Mouse (Mus musculus) cerebellum, adult 2 months (tissue): ENCODE results near the gene F8. TPM values are rescaled to one million over a fixed set of nuclear protein-coding genes. Genes with fewer than 3 reads are reported as not detected.
"Not testable (repeated sequence)": the region's sequence is repeated elsewhere in the genome, so short reads cannot be mapped to it uniquely, and the experiment has no call there.

ENCODE experiments used
- DNase-seq, 2 experiments: peaks; one replicate each; pipeline ENCODE4 v3.0.0; 2021
- H3K27ac ChIP-seq: fragments of 200-500 bp; 2 replicates; pipeline ENCODE4 v1.5.1; 2012; ENCODE audit warnings: low read length, control low read depth, inconsistent platforms; ENCODE audit not compliant: insufficient read depth
- H3K27me3 ChIP-seq: fragments of 200-500 bp; 2 replicates; pipeline ENCODE4 v1.6.1; 2012; ENCODE audit warnings: inconsistent platforms, mild to moderate bottlenecking, low read length, moderate library complexity; ENCODE audit not compliant: control insufficient read depth, insufficient read depth
- H3K4me1 ChIP-seq: fragments of 200-500 bp; 2 replicates; pipeline ENCODE4 v1.6.1; 2011; ENCODE audit warnings: low read length; ENCODE audit not compliant: control insufficient read depth, insufficient read depth
- H3K4me3 ChIP-seq: fragments of 200-500 bp; replicated peaks from 2 replicates; pipeline ENCODE3; 2011; ENCODE audit warnings: mild to moderate bottlenecking, low read depth, low read length, control low read depth; ENCODE audit not compliant: insufficient read depth
- CTCF ChIP-seq: fragments of 200-500 bp; IDR thresholded peaks from 2 replicates; pipeline ENCODE4 v1.5.1; 2011; ENCODE audit warnings: low read depth, mild to moderate bottlenecking, control low read depth, low read length, moderate library complexity, borderline replicate concordance; ENCODE audit not compliant: insufficient read depth
- POLR2A ChIP-seq: fragments of 200-500 bp; IDR thresholded peaks from 2 replicates; pipeline ENCODE4 v1.6.1; 2011; ENCODE audit warnings: low read length, control low read depth, borderline replicate concordance; ENCODE audit not compliant: insufficient read depth
- WGBS: fragments of 180-500 bp; shearing (Covaris S2); methylation state at CpG from one replicate; pipeline ENCODE4 v1.1.7; 2018; 5-methylcytosine and 5-hydroxymethylcytosine counted together
- polyA plus RNA-seq: library from polyadenylated mRNA; depleted of rRNA; stranded (reverse); fragments of >200 nt; gene quantifications from 2 replicates; pipeline ENCODE4 v1.2.3, GENCODE M21; 2012

Gene F8
- polyA plus RNA-seq, 1 experiment: 0.75 TPM

DNA sequence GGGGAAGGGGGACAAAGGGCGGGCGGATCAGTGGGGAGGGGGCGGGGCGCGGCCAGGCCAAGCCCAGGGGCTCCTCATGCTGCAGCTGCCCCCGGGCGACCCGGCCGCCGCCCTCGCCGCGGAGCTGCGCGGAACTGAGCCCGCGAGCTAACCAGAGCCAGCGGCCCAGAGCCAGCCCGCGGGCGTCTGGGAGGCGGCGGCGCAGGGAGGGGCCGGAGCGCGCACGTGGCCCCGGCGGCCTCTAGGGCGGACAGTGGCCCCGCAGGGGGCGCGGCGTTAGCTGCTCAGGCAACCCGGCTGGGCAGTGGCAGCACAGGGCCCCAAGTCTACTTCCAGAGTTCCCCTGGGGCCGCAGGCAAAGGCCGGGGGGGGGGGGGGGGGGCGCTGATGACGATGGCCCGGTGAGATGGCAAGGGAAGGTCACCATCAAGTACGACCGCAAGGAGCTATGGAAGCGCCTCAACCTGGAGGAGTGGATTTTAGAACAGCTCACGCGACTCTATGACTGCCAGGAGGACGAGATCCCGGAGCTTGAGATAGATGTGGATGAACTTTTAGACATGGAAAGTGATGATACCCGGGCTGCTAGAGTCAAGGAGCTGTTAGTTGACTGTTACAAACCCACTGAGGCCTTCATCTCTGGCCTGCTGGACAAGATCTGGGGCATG lies 226.7 kb downstream of the F8 start:
- DNase-seq: peak; percentile 33 to 50
- 9% methylated on average over 29 of the region's 49 CpGs for WGBS
- no peaks in the 10 kb centered on the region for H3K27me3 ChIP-seq
- TF ChIP-seq CTCF (no peak), POLR2A (no peak)
- no peak overlapping the region for H3K27ac ChIP-seq
- H3K4me3 ChIP-seq: peak overlapping the region; percentile 40
- no peaks in the 10 kb centered on the region for H3K4me1 ChIP-seq

DNA sequence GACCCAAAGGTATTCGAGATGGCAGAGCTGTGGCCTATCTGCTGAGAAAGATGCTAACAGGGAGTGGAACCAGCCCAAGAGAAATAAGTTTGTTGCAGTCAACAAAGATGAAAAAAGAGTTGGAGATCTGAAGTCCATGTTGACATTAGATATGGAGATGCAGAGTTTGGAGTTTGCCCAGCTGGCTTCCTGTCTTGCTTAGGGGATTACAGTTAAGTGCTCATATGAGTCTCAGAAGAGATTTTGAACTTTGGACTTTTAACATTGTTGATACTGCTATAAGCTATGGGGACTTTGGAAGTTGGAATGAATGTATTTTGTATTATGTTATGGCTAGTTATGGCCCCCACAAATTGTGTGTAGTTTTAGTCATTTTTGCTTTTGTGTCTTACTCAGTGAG lies 230.2 kb downstream of the F8 start:
- no peaks in the 10 kb centered on the region for H3K27me3 ChIP-seq
- no peak overlapping the region for H3K27ac ChIP-seq
- TF ChIP-seq CTCF (no peak), POLR2A (no peak)
- DNase-seq: no peak
- H3K4me3 ChIP-seq: no peak overlapping the region
- 65% methylated on average over 1 of the region's 1 CpGs for WGBS
- H3K4me1 ChIP-seq: no peaks in the 10 kb centered on the region

DNA sequence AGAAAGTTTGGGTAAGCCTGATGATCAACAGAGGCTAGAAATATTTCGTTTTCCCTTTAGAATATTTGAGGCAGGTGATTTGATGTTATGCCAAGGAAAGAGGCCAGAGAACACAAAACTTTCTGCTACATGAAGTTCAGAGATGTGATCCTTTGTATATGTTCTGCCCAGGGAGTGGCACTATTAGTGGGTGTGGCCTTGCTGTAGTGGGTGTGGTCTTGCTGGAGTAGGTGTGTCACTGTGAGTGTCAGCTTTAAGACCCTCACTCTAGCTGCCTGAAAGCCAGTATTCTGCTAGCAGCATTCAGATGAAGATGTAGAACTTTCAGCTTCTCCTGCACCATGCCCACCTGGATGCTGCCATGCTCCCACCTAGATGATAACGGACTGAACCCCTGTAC lies 232.1 kb downstream of the F8 start:
- TF ChIP-seq CTCF (no peak), POLR2A (no peak)

DNA sequence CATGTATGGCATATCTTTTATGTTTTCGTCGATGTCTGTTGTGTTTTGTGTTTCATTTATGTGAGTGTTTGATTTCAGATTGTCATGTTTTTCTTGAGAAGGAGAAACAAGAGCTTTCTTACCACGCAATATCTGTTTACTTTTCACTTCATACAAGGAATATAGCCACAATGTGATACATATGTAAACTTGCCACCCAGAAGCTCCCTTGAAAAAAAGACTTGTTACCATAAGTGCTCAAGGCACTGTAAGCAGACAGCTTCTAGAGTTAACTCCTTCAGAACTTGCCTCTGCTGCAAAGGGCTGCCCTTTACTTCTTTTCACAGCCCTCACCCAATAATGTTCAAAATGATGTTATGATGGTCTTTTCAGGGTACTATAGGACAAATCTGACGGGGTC lies 234.0 kb downstream of the F8 start:
- no peak overlapping the region for H3K27ac ChIP-seq
- WGBS: 94% methylated on average over 4 of the region's 4 CpGs
- no peak for TF ChIP-seq POLR2A
- TF ChIP-seq CTCF: no peak

More for the DNA sequence above, 232.1 kb downstream of the F8 start:
- Histone ChIP-seq H3K4me1 (no peaks in the 10 kb centered on the region), H3K4me3 (no peak overlapping the region), H3K27me3 (no peaks in the 10 kb centered on the region), H3K27ac (no peak overlapping the region)
- WGBS: 77% methylated on average over 2 of the region's 2 CpGs
- DNase-seq: no peak

DNA sequence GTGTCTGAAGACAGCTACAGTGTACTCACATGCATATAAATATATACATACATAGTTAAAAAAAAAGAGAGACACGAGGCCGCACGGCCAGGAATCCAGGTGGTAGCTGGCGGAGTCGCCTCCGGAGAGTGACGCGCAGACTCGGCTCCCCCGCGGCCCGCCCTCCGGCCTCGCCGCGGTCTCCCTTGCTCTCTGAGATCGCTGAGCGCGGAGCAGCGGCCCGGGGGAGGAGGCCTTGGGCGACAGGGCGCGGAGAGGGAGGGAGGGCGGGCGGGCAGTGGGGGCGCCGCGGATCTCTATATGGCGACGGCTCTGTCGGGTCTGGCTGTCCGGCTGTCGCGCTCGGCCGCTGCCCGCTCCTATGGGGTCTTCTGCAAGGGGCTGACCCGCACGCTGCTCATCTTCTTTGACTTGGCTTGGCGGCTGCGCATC lies 239.3 kb downstream of the F8 start:
- not testable (repeated sequence) for H3K4me3 ChIP-seq, H3K27ac ChIP-seq, H3K27me3 ChIP-seq, H3K4me1 ChIP-seq
- WGBS: 20% methylated on average over 25 of the region's 42 CpGs
- peak in 1 of 2 experiments; percentile 9 for DNase-seq

More for the DNA sequence above, 234.0 kb downstream of the F8 start:
- DNase-seq: no peak
- Histone ChIP-seq H3K27me3 (no peaks in the 10 kb centered on the region), H3K4me3 (no peak overlapping the region), H3K4me1 (no peaks in the 10 kb centered on the region)

DNA sequence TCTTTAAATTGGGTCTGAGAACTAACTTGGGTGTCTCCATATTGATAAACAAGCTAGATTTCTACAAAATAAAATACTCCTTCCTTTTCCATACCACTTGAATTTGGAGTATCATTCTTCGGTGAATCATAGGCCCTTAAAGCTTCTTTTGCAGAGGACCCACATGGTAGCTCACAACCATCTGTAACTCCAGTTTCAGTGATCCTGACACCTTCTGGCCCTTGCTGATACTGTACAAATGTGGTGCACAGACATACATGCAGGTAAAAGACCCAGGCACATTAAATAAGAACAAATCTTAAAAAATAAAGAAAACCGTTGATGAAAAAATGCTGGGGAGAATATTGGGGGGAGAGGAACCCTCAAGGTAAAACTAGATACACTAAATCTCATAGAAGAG lies 244.2 kb downstream of the F8 start:
- WGBS: 93% methylated on average over 2 of the region's 2 CpGs
- DNase-seq: no peak
- TF ChIP-seq POLR2A (no peak), CTCF (no peak)
- Histone ChIP-seq H3K4me3 (no peak overlapping the region), H3K27ac (no peak overlapping the region), H3K4me1 (no peaks in the 10 kb centered on the region), H3K27me3 (no peaks in the 10 kb centered on the region)

DNA sequence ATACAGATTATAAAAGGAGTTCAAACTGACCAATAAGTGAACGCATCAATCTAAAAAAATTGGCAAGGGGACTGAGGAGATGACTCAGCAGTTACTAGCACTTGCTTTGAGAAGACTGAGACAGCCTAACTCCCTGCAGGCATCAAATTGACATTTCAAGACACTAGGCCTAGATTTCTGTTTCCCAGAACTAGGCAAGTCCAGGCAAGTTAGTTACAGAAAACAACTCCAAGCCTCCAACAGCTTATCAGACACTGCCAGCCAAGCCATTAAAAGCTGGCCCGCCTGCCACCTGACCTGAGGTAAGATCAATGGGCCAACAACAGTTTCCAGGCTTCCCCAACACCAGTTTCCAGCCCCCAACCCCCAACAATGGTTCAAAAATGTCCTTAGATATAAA lies 244.7 kb downstream of the F8 start:
- no peak overlapping the region for H3K27ac ChIP-seq
- no peaks in the 10 kb centered on the region for H3K27me3 ChIP-seq
- WGBS: 72% methylated on average over 2 of the region's 2 CpGs
- TF ChIP-seq CTCF: no peak
- TF ChIP-seq POLR2A: no peak
- no peak for DNase-seq
- no peak overlapping the region for H3K4me3 ChIP-seq
- H3K4me1 ChIP-seq: no peaks in the 10 kb centered on the region

DNA sequence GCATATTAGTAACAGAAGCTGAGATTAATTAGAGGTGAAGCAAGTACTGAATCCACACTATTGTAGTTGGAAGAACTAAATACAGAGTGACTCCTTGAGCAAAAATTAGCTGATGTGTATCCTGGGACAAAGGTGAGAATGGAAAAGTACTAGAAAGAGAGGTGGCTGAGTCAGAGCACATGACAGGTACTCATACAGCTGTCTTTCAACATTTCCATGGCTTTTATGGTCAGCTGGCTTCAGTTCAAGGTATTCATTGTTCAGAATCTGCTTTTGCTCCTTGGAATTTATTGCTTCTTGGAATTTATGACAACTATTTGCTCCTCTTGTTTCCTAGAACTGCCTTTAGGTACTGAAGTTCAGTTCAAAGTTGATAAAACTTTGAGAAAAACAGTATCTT lies 245.5 kb downstream of the F8 start:
- Histone ChIP-seq H3K4me1 (no peaks in the 10 kb centered on the region), H3K27ac (no peak overlapping the region), H3K27me3 (no peaks in the 10 kb centered on the region), H3K4me3 (no peak overlapping the region)
- DNase-seq: no peak
- no peak for TF ChIP-seq CTCF
- TF ChIP-seq POLR2A: no peak
